Mouse (Mus musculus) hindbrain, embryonic 13.5 days (tissue): Measurements from ENCODE around the gene Clec9a. TPM values are rescaled to one million over a fixed set of nuclear protein-coding genes. Genes with fewer than 3 reads are reported as not detected.

ENCODE experiments used
- ATAC-seq: fragments of 200-750 bp; cut with Nextera tagmentation; 2 replicates; pipeline ENCODE4 v1.8.0; 2017; ENCODE audit warnings: moderate TSS enrichment; ENCODE audit not compliant: low FRiP score
- H3K27ac ChIP-seq: fragments of 300-500 bp; sonication (generic); 2 replicates; pipeline ENCODE4 v1.5.1; 2015; ENCODE audit warnings: inconsistent platforms, mild to moderate bottlenecking, moderate library complexity
- H3K27me3 ChIP-seq: fragments of 300-500 bp; sonication (generic); 2 replicates; pipeline ENCODE4 v1.6.1; 2015; ENCODE audit warnings: mild to moderate bottlenecking, inconsistent platforms
- H3K36me3 ChIP-seq: fragments of 300-500 bp; sonication (generic); 2 replicates; pipeline ENCODE4 v1.6.1; 2015; ENCODE audit warnings: mild to moderate bottlenecking, inconsistent platforms
- H3K4me1 ChIP-seq: fragments of 300-500 bp; sonication (generic); replicated peaks from 2 replicates; pipeline ENCODE4 v1.6.1; 2015; ENCODE audit warnings: inconsistent platforms
- H3K4me2 ChIP-seq: fragments of 300-500 bp; sonication (generic); 2 replicates; pipeline ENCODE4 v1.6.1; 2015; ENCODE audit warnings: inconsistent platforms, mild to moderate bottlenecking, moderate library complexity
- H3K4me3 ChIP-seq: fragments of 300-500 bp; sonication (generic); 2 replicates; pipeline ENCODE4 v1.5.1; 2015; ENCODE audit warnings: mild to moderate bottlenecking, inconsistent platforms
- H3K9ac ChIP-seq: fragments of 300-500 bp; sonication (generic); 2 replicates; pipeline ENCODE4 v1.6.1; 2015; ENCODE audit warnings: mild to moderate bottlenecking, inconsistent platforms
- H3K9me3 ChIP-seq: fragments of 300-500 bp; sonication (generic); 2 replicates; pipeline ENCODE4 v1.6.1; 2016; ENCODE audit warnings: inconsistent platforms
- WGBS: fragments of 180-500 bp; shearing (Covaris S2); methylation state at CpG from one replicate; pipeline ENCODE4 v1.1.7; 2015; 5-methylcytosine and 5-hydroxymethylcytosine counted together
- polyA plus RNA-seq: library from polyadenylated mRNA; unstranded; fragments of >200 nt; fragmentation: Nextera tagmentation; extraction: Ambion mirVana; gene quantifications from 2 replicates; pipeline ENCODE4 v1.2.1, GENCODE M21; 2015

Clec9a gene
- polyA plus RNA-seq, 1 experiment from 2014 or later, result 0.16 TPM

DNA sequence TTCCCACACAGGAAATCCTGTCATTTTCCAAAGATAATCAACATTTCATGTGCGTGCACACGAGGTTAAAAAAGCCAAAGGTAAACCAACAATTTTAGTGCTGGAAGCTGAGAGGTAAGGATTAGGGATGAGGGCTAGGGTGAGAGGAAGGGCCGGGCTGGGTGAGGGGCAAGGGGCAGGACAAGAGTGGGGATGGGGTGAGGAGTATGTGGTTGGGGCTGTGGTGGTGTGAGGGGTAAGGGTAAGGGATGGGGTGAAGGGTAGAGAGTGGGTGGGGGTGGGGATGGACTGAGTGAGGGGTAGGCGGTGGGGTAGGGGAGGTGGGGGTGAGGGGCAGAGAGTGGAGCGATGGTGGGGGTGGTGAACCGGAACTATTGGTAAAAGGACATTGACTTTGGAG is 14.9 kb upstream of the Clec9a start:
- H3K4me2 ChIP-seq, result no peak overlapping the region
- H3K36me3 ChIP-seq, result no peaks in the 10 kb centered on the region
- WGBS, result 79% methylated on average over 6 of the region's 6 CpGs
- H3K9ac ChIP-seq, result no peak overlapping the region
- ATAC-seq, result 0 out of 2 replicates have a peak, but pooled peaks have one; percentile 65
- no peak overlapping the region for H3K4me3 ChIP-seq
- no peaks in the 10 kb centered on the region for H3K27me3 ChIP-seq
- H3K4me1 ChIP-seq, result no peaks in the 10 kb centered on the region
- no peaks in the 10 kb centered on the region for H3K9me3 ChIP-seq
- H3K27ac ChIP-seq, result no peak overlapping the region

DNA sequence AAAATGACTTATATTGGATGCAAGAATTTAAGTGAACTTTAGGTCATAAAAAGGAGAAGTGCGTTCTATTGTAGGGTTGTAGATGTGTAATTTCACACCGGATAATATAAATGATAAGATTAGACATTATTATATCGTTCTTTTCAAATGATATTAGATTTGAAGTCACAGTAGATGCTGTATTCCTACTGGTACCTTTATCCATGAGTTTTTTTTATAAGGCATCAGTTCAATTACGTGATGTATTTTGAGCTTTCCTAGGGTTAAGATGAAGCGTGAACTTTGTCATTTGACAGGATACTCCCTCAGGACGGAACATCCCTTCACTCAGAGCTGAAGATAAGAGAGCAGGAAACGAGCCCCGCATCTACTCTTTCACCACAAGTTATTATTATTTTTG is 11.7 kb upstream of the Clec9a start, which contains the start of gene Clec1b:
Gene Clec1b, plus strand, starts transcription at position 301 of the 400 bp plus-strand sequence.
- no peak within 1 kb of the TSS for H3K9ac ChIP-seq
- no peaks in the 10 kb centered on the region for H3K36me3 ChIP-seq
- WGBS, result 90% methylated on average over 8 of the region's 8 CpGs
- no peaks in the 10 kb centered on the region for H3K4me1 ChIP-seq
- no peak within 1 kb of the TSS for H3K4me2 ChIP-seq
- H3K9me3 ChIP-seq, result no peaks in the 10 kb centered on the region
- H3K4me3 ChIP-seq, result no peak within 1 kb of the TSS
- H3K27ac ChIP-seq, result no peak within 1 kb of the TSS
- no peak for ATAC-seq
- H3K27me3 ChIP-seq, result no peaks in the 10 kb centered on the region

DNA sequence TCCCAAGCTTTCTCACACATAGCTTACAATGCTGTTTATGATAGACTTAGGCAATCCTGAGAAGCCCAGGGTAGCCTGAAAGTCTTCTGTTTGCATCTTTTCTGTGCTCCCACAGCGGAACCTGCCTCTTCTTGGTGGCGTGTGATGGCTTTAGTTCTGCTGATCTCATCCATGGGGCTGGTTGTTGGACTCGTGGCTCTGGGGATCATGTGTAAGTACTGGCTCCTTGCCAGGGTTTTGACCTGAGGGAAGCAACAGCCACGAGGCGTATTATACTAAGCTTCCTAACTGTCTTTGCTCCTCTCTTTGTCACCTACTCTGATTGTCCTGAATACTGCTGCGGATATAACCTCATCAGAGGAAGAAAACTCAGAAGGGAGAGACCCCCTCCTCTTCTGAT is 8.7 kb upstream of the Clec9a start:
- Histone ChIP-seq H3K9me3 (no peaks in the 10 kb centered on the region), H3K4me3 (no peak overlapping the region), H3K27me3 (no peaks in the 10 kb centered on the region), H3K9ac (no peak overlapping the region), H3K4me1 (no peaks in the 10 kb centered on the region), H3K36me3 (no peaks in the 10 kb centered on the region), H3K27ac (no peak overlapping the region), H3K4me2 (no peak overlapping the region)
- no peak for ATAC-seq
- WGBS, result 69% methylated on average over 6 of the region's 6 CpGs

DNA sequence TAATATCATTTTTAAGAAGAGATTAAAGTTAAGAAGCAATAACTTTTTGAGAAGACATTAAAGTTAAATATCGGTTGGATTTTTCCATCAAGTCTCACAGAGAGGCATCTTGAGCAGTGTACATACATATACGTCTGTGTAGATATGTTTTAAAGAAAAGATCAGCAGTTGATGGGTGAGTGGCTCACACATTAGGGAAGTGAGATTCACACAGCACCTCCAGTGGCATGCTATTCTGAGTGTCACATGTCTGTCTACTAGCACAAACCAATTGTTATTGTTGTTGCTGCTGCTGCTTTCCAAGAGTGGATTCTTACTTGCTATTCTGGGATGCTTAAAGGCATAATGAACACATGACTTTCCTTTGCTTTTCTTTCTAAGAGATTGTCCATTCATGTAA is 6.3 kb upstream of the Clec9a start:
- no peak overlapping the region for H3K4me3 ChIP-seq
- no peaks in the 10 kb centered on the region for H3K4me1 ChIP-seq
- H3K36me3 ChIP-seq, result no peaks in the 10 kb centered on the region
- no peak overlapping the region for H3K27ac ChIP-seq
- no peak overlapping the region for H3K9ac ChIP-seq
- ATAC-seq, result no peak
- no peak overlapping the region for H3K4me2 ChIP-seq
- WGBS, result 97% methylated on average over 2 of the region's 2 CpGs
- H3K9me3 ChIP-seq, result no peaks in the 10 kb centered on the region
- H3K27me3 ChIP-seq, result no peaks in the 10 kb centered on the region

DNA sequence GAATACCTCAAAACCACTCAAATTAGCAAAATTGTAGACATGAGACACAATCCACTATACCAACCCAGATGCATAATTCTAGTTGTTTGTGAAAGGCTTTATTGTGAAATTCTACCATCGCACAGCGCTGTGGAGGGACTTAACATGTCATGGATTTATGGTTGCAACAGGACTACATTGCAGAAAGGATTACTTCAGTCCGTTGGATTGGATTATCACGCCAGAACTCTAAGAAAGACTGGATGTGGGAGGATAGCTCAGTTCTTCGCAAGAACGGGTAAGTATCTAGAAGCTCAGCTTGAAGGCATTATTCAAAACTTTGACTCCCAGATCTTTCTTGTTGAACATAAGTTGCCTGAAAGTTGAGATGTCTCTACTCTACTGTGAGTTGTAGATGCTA is 5.3 kb upstream of the Clec9a start:
- H3K4me1 ChIP-seq, result no peaks in the 10 kb centered on the region
- no peaks in the 10 kb centered on the region for H3K36me3 ChIP-seq
- no peak overlapping the region for H3K9ac ChIP-seq
- no peak overlapping the region for H3K27ac ChIP-seq
- no peak overlapping the region for H3K4me3 ChIP-seq
- no peaks in the 10 kb centered on the region for H3K9me3 ChIP-seq
- H3K4me2 ChIP-seq, result no peak overlapping the region
- WGBS, result 89% methylated on average over 6 of the region's 6 CpGs
- no peaks in the 10 kb centered on the region for H3K27me3 ChIP-seq
- no peak for ATAC-seq

DNA sequence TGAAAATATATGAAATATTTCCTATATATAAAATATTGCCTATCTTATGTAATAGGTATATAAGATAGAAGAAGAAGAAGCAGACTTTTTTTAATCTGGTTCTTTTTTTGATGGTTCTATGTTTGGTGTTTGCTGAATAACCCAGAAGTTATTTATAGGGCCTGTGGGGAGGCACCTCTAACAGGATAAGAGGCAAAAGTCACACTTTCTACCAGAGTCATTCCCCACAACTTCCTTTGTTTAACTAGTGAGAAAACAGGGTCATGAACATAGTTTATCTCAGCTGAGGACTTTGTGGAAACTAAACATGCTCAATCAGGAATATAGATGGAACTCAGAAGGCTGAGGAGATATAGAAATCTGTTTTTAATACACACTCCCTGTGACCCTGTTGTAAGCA is 2.7 kb upstream of the Clec9a start:
- Histone ChIP-seq H3K9ac (no peak overlapping the region), H3K9me3 (no peaks in the 10 kb centered on the region), H3K4me1 (no peaks in the 10 kb centered on the region), H3K27ac (no peak overlapping the region), H3K27me3 (no peaks in the 10 kb centered on the region), H3K4me3 (no peak overlapping the region), H3K4me2 (no peak overlapping the region), H3K36me3 (no peaks in the 10 kb centered on the region)
- ATAC-seq, result no peak

DNA sequence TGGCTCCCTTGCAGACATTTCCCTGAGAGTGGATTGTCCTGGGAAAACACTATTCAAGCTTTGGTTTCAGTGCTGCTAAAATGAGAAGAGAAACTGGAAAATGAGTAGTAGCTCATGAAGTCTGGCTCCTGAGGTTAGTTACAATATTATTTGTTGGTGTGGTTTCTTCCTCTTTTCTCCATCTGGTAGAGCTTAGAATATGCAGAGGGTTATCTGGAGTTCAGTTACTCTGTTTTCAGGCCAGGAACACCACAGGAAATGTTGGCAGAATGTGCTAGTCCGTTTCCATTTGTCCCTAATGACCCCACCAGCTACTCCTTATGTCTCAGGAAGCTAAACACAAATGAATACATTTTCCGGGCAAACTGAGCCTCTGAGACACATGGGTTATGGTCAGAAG is 1.3 kb upstream of the Clec9a start:
- Histone ChIP-seq H3K9me3 (no peaks in the 10 kb centered on the region), H3K27me3 (no peaks in the 10 kb centered on the region), H3K36me3 (no peaks in the 10 kb centered on the region), H3K4me1 (no peaks in the 10 kb centered on the region), H3K27ac (no peak overlapping the region), H3K4me3 (no peak overlapping the region), H3K9ac (no peak overlapping the region), H3K4me2 (no peak overlapping the region)
- ATAC-seq, result no peak
- 66% methylated on average over 2 of the region's 2 CpGs for WGBS

DNA sequence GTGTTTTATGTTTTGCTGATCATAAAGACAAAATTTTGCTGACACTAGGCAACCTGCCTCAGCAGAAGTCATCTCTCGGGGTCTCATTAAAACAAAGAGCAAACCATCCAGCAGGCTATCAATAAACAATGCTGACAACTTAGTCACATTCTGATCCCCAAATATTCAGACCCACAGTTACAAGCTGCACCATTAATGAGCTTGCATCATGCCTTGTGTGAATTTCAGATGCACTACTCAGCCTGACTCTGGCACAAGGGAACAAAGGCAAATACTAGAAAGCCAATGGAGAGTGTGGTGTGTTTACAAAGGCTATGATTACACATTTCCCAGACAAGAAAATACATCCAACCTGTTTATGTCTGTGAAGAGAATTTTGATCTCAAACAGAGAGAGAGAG is 5.5 kb downstream of the Clec9a start:
- Histone ChIP-seq H3K4me1 (no peaks in the 10 kb centered on the region), H3K27ac (no peak overlapping the region), H3K4me2 (no peak overlapping the region), H3K36me3 (no peaks in the 10 kb centered on the region), H3K27me3 (no peaks in the 10 kb centered on the region), H3K9ac (no peak overlapping the region), H3K9me3 (no peaks in the 10 kb centered on the region), H3K4me3 (no peak overlapping the region)
- no peak for ATAC-seq
- WGBS, result 71% methylated on average over 1 of the region's 1 CpGs

DNA sequence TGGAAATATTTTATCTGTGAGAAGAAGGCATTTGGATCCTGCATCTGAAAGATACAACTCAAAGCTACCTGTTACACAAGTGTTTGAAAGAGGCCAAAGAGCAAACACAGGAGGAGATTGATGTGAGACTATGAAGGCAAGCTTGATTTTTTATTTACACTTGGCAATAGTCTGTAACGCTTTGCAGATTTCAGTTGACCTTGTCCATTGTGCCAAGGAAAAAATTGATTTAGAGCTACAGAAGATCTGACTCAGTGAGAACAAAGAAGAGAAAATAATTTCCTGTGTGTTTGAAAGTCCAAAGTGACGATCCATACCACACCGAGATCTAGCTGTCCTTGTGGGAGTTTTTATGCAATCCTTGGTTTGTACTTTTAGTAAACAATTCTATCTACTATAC is 13.6 kb downstream of the Clec9a start:
- Histone ChIP-seq H3K4me2 (no peak overlapping the region), H3K27ac (no peak overlapping the region), H3K36me3 (no peaks in the 10 kb centered on the region), H3K9ac (no peak overlapping the region), H3K4me1 (peaks cover 11% of the 10 kb centered on the region), H3K4me3 (no peak overlapping the region), H3K9me3 (no peaks in the 10 kb centered on the region), H3K27me3 (no peaks in the 10 kb centered on the region)
- no peak for ATAC-seq
- 85% methylated on average over 3 of the region's 3 CpGs for WGBS

DNA sequence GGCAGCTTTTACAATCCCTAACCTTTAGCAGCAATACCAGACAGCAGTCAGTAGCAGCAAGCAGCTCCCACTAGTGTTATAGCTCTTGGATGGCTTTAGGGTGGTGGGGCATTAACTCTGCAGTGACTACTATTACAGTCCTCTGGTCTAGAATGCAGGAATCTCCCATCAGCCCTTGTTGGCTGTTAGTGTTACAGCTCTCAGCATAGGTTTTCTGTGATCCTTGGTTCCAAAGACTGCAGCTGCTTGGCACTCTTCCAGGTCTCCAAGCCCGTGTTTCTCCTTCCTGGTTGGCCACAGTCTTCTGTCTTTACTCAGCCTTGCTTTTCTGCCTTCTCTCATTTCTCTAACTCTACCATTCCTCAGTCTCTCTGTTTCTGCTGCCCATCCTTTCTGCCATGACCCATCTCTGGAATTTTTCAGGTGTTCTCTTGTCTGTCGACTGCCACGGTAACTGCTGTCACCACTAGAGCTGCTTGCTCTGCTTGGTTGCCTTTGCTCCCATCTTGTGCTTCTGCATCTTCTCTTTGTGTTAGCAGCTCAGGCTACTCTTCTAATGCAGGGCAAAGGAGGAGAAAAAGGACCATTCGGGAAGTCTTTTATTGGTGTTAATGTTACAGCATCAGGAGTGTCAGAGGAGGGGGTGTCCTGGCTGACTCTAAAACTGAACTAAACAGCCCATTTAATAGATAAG is 14.5 kb downstream of the Clec9a start:
- WGBS, result 64% methylated on average over 4 of the region's 4 CpGs
- Histone ChIP-seq H3K27me3 (no peaks in the 10 kb centered on the region), H3K4me1 (peaks cover 11% of the 10 kb centered on the region), H3K9ac (no peak overlapping the region), H3K9me3 (no peaks in the 10 kb centered on the region), H3K4me2 (no peak overlapping the region), H3K4me3 (no peak overlapping the region), H3K36me3 (no peaks in the 10 kb centered on the region), H3K27ac (peak overlapping the region; percentile 37; the same call in 1 of the 2 replicates)
- peak; percentile 60 for ATAC-seq

DNA sequence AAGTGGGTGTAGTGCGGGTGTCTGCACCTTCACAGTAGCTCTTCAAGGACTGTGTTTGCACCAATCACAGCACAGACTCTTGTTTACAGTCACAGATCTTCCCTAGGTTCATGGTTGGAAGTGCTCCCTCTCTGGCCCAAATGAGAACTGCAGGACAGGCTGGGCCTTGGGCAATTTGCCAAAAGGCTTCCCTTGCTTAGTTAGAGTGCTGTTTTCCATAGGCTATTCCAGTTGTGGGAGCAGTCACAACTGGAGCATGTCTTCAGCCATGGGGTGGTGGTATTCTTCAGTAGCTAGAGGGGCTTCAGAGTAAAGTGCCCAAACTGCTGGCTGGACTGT is 15.0 kb downstream of the Clec9a start:
- H3K36me3 ChIP-seq, result no peaks in the 10 kb centered on the region
- H3K27ac ChIP-seq, result no peak overlapping the region
- no peak overlapping the region for H3K4me2 ChIP-seq
- no peak overlapping the region for H3K4me3 ChIP-seq
- H3K9me3 ChIP-seq, result no peaks in the 10 kb centered on the region
- H3K9ac ChIP-seq, result no peak overlapping the region
- 14% methylated on average over 1 of the region's 1 CpGs for WGBS
- H3K4me1 ChIP-seq, result peaks cover 11% of the 10 kb centered on the region
- ATAC-seq, result peak; percentile 91
- H3K27me3 ChIP-seq, result no peaks in the 10 kb centered on the region

DNA sequence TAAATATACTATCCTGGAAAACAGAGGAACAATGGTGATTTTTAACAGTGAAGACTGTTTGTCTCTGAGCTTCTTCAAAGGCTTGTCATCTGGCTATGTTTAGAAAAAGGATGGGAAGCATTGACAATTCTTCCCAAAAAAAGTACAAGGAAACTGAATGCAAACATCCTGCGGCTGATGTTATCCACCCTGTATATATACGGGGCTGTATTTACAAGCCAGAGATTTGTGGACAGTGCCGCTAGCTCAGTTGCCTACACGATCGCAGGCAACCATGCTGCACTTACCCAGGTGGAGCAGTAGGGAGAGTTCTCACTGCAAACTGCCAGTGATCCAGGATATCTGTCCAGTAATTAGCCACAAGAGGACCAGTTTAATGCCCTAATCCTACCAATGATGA is 16.6 kb downstream of the Clec9a start:
- H3K4me1 ChIP-seq, result peaks cover 11% of the 10 kb centered on the region
- H3K9ac ChIP-seq, result no peak overlapping the region
- H3K36me3 ChIP-seq, result no peaks in the 10 kb centered on the region
- H3K9me3 ChIP-seq, result no peaks in the 10 kb centered on the region
- no peak overlapping the region for H3K27ac ChIP-seq
- H3K27me3 ChIP-seq, result no peaks in the 10 kb centered on the region
- no peak for ATAC-seq
- no peak overlapping the region for H3K4me2 ChIP-seq
- no peak overlapping the region for H3K4me3 ChIP-seq
- WGBS, result 81% methylated on average over 5 of the region's 5 CpGs

DNA sequence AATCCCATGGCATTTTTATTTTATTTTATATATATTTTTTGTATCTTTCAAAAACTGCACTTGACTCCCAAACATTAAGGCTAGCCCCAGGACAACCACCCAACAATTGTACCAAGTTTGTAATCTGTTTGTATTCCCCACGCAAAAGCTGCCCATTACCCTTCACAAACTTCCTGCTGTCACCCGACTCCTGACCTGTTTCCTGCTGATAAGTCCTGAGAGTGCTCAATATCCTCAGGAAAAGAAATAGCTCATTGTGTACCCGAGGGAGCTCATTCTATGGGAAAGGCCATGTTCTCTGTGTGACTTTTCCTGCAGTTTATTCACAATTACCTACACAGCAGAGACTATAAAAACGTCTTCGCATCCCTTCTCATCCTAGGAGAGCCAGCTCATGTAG is 17.1 kb downstream of the Clec9a start:
- Histone ChIP-seq H3K27ac (no peak overlapping the region), H3K4me3 (no peak overlapping the region), H3K4me2 (no peak overlapping the region), H3K9me3 (no peaks in the 10 kb centered on the region), H3K4me1 (peaks cover 11% of the 10 kb centered on the region), H3K9ac (no peak overlapping the region), H3K27me3 (no peaks in the 10 kb centered on the region), H3K36me3 (no peaks in the 10 kb centered on the region)
- no peak for ATAC-seq
- 58% methylated on average over 5 of the region's 5 CpGs for WGBS
